Mouse (Mus musculus): Measurements from ENCODE around the gene Cwc27.

The Cwc27 gene

DNA sequence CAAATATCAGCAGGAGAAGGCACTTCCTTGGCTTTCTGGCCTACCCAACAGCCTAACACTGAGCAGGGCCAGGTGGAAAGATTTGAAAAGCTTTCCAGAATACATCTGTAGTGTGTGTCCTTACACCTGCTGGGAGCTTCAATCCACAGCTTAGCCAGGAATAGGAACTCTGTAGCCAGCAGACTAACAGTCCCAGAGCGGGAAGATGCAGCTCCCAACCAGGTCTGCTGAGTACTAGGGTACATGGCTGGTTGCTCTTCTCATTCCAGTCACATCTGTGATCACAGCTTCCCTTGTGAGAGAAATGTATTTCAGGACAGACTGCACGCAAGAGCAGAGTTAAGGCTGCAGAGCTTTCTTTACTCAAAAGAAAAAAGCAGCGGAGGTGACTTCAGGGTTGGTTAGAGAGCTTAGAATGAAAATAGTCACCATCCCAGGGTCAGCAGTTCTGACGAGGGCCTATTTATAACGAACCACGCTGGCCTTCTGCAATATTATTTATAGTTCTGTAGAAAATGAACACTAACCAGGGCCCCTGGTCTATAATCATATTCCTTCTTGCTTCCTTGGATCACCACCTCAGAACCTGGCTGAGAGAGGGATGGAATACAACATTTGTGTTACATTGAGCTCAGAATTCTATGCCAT is 171.0 kb downstream of the Cwc27 start:
- no peak for DNase-seq (ENCODE audit: low read depth)

DNA sequence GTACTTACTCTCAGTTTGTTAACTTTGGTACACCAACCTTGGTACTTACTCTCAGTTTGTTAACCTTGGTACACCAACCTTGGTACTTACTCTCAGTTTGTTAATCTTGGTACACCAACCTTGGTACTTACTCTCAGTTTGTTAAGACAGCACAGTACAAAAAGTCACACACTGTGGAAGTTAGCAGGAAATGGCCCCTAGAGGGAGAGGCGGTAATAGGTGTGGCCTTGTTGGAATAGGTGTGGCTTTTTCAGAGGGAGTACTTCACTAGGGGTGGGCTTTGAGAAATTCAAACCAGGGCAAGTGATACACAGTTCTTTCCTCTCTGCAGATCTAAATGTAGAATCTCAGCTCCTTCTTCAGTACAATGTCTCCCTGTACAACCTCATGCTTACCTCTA is 172.8 kb downstream of the Cwc27 start:
- no peak for DNase-seq (ENCODE audit: low read depth)

DNA sequence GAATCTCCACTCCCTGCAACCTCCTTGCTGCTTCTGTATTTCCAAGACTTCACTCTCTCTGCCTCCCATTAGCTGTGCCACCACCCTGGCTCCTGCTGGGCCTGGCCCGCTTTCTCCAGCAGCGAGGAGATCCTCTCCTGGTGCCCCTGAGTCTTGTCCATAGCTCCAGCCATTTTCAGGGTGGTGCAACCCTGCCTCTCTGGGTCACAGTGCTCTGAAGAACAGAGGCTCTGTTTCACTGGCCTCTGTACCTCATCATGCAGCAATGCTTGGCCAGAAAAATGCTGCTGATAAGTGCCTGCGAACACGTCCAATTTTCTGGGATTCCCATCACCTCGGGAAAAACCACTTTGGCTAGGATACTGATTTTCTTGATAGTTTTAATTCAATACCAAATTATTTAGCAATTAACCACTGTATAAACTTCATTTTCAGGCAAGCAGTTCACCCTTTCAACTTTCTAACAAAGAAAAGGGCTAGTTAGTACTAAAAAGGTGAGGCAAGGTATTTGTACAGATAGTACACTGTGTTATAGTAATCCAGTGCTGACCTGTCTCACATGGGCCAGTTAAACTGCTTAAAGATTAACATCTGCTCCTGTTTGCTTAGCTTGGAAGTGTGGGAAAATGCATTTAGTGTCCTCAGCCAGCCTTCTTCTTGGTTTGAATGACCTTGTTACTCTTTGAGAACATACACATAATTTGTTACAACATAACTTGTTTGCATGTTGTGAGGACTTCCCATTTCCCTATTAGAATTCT is 176.1 kb downstream of the Cwc27 start:
- no peak for DNase-seq (ENCODE audit: low read depth)

DNA sequence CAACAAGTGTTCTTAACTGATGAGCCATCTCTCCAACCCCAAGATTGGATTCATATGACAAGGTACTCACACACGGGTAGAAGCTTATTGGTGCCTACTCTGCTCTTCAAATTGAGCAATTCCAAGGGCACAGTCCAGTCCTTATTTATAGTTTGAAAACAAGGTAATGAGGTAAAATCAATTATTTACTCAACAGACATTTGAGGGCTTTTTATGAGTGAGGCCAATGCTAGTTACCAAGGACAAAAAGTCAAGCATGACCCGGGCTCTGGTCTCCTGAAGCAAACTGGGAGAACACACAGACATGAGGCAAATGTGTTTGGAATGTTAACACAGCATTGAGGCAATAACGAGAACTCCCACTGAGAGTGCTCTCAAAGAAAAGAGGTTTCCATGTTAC is 178.0 kb downstream of the Cwc27 start:
- no peak for DNase-seq (ENCODE audit: low read depth)

DNA sequence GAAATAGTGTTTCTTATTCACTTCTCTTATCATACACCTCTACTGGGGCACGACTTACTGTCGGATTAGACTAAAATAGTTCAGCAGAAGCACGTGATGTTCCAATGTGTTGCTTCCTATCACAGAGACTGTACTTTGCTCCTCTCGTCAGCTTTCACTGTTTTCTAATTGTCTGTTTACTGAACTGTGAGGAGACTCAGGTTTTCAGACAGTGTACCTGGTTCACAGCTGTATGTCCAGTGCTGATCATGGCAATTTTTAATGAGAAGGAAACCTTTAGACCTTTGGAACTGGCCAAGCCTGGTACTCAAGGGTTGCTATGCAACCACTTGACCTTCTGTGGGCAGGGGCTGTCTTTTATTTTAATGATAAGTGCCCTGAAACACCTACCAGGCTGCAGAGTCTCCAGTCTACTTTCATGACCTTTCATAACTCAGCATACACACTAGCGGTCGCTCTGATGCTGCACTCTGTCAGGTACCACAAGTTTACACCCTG is 180.9 kb downstream of the Cwc27 start:
- DNase-seq (ENCODE audit: low read depth): no peak

DNA sequence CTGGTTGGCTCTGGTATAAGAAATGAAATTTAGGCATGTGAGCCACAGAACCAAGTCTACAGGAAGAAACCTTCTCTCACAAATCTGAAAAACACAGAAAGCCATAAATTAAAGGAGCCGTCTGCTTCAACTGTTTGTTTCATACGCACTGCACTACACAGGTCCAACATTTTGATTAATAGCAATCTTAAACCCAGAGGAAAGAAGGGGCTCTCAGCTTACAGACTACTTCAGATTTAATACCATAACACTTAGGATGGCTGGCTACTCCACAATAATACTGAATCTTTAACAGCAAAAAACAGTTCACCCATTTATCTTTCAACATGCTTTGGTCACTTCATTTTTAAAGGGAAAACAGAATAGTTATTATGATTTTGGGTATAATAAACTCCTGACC is 182.2 kb downstream of the Cwc27 start:
- no peak for DNase-seq (ENCODE audit: low read depth)

DNA sequence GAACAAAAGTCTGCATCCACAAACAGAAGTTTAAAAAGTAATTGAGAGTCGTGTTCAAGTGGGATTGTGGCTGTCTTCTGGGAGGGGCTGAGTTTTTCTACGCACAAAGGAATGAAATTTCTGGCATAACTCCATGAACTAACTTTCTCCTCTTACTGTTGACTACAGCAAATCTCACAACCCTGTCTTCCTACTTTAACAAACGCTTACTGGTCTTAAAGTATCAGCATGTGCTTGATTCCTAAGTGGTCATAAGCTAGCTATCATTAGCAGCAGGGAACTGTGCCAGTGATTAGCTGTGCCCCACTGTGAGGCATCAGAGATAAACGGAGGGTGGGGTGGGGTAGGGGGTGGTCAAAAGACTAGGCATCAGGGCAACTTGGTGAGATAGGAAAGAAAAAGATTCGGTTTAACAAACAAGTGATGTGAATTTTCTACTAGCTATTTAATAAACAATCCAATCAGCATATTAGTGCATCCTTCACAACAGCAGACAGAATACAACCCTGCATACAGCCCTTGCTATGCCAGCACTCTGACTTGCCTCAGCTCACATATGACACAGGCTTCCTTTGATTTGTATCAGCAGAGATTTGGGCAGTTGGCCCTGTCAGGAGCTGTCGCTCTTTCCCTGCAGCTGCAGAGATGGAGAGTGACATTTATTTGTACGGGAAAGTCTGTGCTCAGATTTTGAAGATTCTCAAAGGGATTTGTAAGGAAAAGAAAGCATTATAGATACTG is 184.3 kb downstream of the Cwc27 start:
- DNase-seq (ENCODE audit: low read depth): no peak

DNA sequence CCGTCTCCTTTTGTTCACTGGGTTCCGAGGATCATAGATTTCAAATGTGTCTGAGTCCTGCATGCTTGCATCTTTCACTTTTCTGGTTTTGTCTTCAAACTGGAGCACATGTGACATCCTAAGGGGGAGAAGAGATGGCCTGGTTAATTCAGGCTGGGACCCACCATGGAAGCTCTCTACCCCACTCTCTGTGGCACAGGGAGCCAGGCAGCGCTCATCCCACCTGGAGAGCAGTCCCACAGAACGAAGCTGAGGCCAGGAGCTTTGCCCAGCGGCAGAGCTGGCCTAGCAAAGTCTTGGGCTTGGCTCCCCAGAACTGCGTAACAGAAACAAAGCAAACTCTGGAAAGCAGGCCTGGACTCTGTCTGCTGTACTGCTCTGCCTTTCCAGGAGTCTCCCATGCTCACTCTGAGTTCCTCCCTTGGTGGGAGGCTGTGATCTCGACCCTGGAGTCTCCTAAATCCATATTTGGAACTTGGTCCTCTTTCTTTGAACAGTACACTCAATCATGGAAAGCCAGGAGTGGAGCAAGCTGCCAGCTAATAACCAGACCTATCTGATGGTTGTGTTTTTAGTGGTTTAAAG is 185.2 kb downstream of the Cwc27 start:
- no peak for DNase-seq (ENCODE audit: low read depth)

DNA sequence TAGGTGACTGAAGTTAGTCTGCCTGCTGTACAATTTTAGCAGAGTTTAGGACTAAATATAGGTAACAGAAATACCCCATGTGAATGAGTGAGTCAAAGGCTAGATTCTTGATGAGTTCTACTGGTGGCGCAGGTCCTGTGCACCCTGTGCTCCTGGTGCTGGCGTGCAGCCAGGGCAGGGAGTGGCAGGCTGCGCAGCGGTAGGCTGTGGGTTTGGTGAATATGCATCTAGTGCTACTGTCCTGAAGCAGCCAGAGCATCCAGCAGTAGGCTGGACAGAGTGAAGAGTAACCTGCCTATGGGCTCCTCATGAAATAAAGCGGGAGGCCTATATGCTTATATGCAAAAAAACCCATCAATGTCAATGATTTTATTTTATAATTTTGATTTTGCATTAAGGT is 186.1 kb downstream of the Cwc27 start:
- DNase-seq (ENCODE audit: low read depth): no peak

DNA sequence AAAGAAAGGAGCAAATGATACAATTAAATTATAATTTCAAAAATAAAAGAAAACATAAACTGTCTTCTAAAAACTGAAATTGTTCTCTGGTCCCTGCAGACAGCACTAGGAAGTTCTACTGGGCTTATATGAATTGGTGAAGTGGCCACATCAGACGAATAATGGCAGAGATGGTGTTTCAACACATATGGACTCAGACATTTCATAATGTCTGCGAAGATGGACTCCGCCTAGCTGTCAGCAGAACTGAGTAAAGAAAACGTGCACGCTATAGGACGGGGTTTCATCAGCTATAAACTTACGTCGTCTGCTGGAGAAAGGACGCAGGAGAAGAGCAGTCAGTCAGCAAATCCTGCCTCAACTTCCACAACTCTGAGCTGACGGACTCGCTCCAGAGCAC is 187.3 kb downstream of the Cwc27 start:
- no peak for DNase-seq (ENCODE audit: low read depth)

DNA sequence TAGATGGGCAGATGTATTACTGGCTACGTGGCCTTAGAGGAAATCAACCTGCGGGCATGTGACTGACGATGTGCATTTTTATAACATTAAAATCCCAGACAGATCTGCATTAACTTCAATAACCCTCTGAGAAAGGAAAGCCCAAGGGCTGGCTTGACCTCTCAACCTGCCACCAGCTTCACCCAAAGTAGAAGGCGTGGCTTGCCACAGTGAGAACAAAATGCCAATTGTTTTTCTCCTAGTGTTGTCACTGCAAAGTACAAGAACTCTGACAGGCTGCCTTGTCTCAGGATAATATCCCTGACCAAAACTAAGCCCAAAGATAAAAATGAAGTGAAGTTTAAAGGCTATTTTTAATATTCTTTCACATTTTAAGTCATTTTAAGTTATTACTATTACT is 188.9 kb downstream of the Cwc27 start:
- no peak for DNase-seq (ENCODE audit: low read depth)

DNA sequence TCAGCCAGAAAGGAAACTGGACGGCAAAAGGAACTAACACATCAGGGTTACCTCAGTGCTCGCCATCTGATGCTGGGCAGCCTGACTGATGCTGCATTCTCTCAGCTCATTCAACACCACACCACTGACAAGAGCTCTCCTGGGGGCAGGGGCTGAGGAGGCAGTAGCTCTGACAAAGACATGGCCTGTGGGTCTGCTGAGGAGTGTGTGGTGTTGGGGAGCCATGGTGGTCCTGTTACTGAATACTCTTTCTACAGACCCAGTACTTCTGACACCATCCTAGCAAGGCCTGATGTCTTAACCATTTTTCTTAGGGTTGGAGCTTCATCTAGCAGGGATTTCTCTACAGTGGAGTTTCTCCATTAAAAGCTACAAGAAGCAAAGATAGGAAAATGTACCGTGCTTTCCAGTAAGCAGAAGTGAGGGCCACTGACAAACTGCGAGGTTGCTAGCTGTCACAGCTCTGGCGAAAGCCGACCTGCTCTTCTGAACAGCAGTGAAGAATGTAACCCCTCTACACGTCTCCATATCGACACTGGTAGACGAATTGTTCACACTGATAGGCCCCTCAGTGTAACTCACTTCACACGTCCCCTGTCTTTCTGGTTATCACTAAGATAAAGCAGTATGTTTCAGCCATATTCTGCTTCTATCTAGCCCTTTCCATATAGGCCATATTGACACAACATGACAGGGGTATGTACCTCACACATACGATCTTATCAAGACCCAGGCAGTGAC is 189.6 kb downstream of the Cwc27 start:
- DNase-seq (ENCODE audit: low read depth): no peak

DNA sequence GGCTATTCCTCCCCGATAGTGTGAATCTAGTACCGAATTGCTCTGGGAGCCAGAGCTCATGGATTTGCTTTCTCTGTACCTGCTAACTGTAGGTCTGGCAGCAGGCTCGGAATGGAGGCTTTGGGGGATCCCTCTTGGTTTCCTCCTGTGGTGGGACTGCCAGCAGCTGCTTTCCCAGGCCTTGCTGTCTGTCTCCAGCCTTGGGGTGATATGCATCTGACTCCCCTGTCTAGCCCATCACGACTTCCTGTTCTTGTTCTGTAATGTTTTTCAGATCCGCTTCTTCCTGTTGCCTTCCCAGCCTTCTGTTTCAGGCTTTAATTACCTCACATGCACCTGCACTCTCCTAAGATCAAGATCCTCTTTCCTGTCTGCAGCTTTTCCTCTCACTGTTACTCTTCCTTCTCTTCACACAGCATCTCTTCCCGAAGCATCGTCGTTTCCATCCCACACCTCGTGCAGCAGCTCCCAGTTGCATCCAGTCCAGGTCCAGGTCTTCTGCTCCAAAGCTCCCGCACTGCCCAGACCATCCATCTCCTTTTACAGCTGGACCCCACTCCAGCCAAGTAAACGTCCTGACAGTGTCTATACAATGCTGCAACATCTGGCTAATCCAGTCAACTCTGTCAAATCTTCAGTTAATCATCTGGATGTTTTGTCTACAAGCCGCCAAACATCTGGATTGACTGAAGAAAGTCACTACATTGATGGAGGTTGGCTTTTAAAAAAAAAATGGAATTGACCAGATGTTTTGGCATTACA is 193.6 kb downstream of the Cwc27 start:
- no peak for DNase-seq (ENCODE audit: low read depth)

DNA sequence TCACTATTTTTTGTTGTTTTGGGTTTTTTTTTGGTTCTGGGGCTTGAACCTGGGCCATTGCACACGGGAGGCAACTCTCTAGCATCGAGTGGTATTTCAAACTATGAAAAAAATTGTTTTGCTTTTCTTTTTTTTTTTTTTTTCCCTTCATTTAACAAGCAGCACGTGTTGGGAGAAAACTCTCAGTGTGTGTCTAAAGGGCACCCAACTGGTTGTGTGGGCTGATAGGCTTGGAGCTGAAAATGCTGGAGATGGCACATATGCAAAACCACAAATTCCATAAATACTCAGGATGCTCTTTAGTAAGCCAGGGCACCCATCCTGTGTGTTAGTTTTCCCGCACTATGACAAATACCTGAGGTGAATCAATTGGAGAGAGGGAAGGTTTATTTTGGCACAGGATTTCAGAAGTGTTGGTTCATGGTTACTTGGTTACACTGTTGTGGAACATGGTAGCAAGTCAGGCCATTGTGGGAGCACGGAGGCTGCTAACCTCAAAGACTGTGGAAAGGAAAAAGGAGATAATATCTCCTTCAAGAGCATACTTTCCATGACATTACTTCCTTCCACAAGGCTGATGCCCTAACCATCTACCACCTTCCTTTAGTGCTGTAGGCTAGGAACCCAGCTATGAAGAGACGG is 194.7 kb downstream of the Cwc27 start:
- DNase-seq (ENCODE audit: low read depth): no peak

DNA sequence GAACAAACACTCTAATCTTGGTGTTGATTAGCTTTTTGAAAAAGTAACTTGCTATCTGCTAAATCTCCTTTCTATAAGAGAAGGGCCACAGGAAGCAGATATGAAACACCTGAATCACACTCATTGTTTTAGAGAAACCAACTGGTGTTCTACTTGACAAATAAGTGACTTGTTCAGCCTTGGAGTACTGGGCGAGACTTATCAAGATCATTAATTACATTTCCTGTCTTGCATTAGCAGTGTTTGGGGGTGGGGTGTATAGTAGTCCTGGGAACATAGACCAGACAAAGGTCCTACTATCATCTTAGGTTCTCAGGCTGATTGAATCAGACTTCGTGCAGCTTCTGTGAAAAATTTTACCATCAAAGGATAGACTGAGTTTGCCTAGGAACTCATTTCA is 196.5 kb downstream of the Cwc27 start:
- no peak for DNase-seq (ENCODE audit: low read depth)

DNA sequence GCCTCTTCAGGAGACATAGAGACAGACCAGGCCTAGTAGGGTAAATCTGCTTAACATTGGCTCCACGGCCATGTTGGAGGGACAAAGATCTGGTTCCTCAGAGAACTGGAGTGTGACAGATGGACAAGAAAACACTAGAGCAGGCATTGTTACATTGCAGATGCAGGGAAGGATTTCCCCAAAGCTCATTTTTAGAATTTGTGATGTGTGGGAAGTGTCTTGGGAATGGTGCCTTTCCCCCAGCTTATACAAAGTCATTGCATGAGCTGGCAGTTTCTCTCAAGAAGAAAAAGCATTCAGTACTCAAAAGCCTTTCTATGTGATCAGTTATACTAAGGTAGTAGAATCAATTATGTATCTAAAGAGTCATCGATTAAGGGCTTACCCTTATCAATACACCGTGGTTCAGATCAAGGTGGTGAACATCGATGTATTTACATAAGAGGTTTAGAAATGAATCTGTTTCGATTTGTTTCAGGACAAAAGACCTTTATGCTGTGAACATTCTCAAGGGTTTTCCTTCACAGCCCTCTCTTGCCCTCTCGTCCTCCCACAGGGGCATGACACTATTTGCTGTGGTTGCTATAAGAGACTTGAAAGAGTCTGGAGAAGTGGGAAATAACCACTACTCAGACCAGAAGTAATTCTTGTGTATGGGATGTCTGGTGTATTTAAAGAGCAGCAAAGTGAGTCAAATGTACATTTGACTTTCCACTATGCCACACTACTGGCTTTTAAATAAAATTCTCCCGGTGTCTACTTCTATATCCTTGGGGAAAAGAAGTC is 197.2 kb downstream of the Cwc27 start:
- DNase-seq (ENCODE audit: low read depth): no peak

DNA sequence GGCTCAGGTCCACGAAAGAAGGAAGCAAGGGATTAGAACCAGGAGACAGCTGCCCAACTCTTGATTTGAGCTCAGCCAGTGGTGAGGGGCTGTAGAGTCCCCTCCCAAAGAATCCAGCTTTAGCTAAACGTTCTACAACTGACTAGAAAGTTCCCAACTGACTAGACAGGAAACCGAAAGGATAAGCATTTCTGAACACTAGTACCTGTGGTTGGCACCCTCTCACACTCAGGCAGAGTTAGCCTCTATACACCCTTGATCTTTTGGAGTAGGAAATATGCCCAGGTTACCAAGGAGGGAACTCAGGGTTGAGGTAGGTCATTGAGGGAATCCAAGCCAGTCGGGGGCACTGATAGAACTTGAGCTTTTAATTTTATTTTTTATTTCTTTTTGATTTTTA is 199.7 kb downstream of the Cwc27 start:
- DNase-seq (ENCODE audit: low read depth): no peak

DNA sequence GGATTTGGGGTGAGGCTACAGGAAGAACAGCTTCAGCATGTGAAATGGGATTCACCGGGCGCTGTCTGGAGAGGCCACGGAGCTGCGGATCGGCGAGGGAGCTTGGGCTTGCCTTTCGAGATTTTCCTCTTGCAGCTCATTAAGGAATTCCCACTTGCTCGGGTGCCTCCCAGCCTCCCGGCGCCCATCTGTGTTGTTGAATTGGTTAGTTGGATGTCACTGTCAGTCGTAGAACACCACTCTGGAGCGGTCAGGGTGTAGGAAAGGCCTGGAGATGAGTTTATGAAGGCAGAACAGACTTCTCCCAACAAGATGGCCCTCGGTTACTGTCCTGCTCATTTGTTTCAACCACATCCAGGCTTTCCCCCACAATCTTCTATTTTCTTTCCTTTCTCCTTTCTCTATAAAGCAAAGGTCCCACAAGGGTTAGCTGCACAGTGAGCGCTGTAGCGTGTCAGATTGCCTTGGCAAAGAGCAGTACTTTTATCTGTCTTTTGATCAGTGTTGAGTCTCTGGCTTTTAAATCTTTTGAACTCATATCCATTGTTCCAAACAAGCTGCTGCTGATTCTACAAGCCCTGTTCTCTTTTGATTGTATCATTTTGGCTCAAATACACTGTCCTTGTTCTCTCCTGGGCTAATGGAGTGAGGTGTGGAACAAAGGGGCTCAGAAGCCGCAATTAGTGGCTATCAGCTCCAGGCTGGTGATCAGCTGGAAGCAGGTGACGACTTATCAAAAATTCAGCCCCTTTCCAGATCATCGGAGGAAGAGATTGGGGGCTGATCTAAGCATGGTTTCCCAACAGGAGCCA is 200.7 kb downstream of the Cwc27 start:
- no peak for DNase-seq (ENCODE audit: low read depth)

DNA sequence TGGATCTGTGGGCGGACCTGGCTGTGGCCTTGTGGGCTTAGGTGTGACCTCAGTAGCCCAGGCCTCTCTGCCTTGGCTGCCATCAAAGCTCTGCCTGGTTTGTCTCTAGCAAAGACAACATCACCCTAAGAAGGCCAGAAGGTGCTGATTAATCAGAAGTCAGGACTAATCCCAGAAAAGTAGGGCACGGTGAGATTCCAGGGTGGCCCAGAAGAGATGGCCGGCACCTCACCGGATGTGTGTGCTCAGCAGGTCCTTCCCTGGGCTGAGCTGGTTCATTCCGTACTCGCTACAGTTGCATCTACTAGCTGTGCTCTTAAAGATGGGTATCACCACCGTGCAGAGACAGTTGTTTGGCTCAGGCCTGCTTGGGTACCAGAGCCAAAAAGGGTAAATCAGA is 201.8 kb downstream of the Cwc27 start:
- no peak for DNase-seq (ENCODE audit: low read depth)
